Mouse (Mus musculus): ENCODE measurements around the gene Smarcd3.

Smarcd3 gene

DNA sequence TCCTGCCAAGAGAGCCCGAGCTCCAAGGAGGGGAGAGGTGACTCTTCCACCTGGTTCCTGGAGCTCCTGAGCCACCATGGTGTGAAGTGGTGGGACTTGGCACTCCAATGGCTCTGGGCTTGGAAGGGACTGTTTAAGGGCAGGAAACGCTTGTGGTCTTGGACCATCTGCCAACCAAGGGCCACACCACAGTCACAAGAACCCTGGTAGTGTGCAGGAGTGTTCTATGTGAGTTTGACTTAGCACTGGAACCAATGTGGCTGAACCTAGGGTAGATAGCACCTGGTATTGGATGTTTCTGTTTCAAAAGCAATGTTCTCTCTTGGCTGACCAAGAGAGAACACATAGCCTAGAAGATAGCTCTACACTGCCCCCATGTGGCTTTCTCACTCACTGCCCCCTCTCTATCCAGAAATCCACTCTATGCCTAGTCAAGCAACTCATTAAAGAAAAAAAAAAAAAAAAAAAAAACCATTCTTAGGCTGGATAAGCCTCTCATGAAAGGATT, 26.9 kb downstream of the Smarcd3 start:
- peak in 1 of 2 experiments; percentile 79 for DNase-seq (ENCODE audit: low spot score in 2 of 2)

DNA sequence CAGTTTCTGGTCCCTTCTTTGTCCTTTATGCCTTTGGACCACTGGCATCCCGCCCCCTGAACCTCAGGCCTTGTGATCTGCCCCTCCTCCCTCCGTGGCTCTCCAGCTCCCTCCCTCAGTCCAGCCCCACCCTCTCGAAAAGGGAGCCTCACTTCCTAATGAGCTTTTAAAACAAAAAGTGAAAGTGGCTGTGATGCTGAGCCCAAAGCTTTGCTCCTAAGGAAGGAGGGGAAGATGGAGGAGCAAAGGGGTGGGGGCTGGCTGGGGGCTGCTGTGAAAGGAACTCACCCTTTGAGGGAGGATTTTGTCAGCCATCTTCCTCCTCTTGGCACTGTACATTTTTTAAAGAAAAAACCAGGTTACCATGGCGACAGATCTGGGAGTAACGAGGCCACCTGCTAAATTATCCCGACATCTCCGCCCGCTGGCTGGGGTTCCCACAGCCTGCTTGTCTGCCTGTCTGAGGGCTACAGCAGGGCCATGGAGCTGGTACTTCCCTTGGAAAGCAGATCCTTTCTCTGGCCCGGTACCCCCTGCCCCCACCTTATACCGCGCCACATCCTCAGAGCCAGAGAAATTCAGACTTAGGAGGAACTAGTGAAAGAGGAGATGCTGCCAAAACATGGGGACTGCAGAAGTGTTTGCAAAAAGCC, 27.6 kb downstream of the Smarcd3 start:
- peak in 1 of 2 experiments; percentile 78 for DNase-seq (ENCODE audit: low spot score in 2 of 2)

DNA sequence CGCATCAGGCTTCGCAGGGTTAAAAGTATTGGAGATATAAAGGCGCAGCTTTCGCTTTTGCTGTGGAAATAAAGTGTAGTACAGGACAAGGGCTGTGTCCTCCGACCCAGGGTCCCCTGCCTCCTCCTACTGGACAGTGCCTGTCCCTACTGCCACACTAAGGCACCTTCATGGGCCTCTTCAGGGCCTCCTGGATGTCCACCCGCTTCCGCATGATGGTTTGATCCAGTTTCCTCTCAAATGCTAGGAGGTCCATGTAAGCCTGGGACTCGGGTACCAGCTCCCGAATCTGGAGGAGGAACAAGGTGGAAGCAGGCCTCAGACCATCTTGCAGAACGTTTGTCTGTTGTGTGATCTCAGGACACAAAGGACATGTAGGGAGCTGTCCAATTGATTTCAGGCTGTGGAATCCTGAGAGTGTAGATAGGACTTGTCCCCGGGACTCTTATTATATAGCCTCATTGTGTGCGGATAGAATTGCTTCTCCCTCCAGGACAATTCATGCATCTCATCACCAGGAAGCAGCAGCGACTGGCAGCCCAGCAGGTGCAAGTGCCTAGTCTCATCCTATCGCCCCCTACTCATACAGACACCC, 28.3 kb downstream of the Smarcd3 start:
- DNase-seq (ENCODE audit: low spot score in 2 of 2), result no peak

DNA sequence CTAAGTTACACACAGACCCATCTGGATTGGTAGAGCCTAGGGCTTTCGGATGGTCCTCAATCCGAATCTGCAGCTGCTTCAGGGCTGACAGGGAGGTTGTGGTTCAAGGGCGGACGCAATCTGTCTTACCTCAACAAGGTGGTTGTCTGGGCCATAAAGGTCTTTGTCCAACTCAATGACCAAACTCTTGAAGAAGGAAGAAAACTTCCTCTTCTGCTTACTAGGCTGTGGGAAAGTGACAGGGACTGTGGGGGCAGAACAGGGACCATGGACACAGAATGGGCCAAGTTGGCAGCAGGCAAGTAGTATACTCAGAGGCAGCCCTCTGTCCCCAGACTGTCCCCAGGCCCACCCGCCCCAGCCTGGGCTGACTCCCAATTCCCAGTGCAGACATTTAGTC, 28.9 kb downstream of the Smarcd3 start:
- no peak for DNase-seq (ENCODE audit: low spot score in 2 of 2)

DNA sequence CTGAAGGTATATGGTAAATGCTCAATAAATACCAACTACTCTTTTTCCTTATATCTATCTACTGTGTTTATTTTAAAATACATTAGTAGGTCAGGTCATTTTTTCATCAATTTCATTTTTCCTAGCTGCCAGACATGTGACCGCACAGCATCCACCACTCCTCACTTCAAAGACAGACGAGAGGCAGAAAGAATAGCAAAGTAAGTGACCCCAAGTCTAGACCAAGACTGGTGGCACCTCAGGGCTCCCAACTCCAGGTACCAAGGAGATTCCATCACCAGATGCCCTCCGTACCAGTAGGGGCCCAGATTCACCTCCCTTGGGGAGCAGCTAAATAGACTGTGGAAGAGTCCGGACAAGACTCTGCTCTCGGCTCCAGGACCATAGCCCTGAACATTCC, 29.9 kb downstream of the Smarcd3 start:
- DNase-seq (ENCODE audit: low spot score in 2 of 2), result no peak

- no peak for DNase-seq (ENCODE audit: low spot score in 2 of 2)
These were observed 30.3 kb downstream of the Smarcd3 start for GRCm38 (mm10) chr5:24593928-24594327.

- no peak for DNase-seq (ENCODE audit: low spot score in 2 of 2)
These were observed 31.0 kb downstream of the Smarcd3 start for GRCm38 (mm10) chr5:24593230-24593629.

GRCm38 (mm10) chr5:24592471-24593160, 31.6 kb downstream of the Smarcd3 start:
- DNase-seq (ENCODE audit: low spot score in 2 of 2), result no peak

GRCm38 (mm10) chr5:24591796-24592470, 32.3 kb downstream of the Smarcd3 start:
- DNase-seq (ENCODE audit: low spot score in 2 of 2), result no peak

DNA sequence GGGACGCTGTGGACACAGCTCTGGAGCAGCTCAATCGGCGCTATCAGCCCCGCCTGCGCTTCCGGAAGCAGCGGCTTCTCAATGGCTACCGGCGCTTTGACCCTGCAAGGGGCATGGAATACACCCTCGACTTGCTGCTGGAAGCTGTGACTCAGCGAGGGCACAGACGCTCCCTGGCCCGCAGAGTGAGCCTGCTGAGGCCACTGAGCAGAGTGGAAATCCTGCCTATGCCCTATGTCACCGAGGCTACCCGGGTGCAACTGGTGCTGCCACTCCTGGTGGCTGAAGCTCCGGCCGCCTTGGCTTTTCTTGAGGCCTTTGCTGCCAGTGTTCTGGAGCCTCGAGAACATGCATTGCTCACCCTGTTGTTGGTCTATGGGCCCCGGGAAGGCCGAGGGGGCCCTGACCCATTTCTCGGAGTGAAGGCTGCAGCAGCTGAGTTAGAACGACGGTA, 32.9 kb downstream of the Smarcd3 start:
- DNase-seq (ENCODE audit: low spot score in 2 of 2), result no peak

DNA sequence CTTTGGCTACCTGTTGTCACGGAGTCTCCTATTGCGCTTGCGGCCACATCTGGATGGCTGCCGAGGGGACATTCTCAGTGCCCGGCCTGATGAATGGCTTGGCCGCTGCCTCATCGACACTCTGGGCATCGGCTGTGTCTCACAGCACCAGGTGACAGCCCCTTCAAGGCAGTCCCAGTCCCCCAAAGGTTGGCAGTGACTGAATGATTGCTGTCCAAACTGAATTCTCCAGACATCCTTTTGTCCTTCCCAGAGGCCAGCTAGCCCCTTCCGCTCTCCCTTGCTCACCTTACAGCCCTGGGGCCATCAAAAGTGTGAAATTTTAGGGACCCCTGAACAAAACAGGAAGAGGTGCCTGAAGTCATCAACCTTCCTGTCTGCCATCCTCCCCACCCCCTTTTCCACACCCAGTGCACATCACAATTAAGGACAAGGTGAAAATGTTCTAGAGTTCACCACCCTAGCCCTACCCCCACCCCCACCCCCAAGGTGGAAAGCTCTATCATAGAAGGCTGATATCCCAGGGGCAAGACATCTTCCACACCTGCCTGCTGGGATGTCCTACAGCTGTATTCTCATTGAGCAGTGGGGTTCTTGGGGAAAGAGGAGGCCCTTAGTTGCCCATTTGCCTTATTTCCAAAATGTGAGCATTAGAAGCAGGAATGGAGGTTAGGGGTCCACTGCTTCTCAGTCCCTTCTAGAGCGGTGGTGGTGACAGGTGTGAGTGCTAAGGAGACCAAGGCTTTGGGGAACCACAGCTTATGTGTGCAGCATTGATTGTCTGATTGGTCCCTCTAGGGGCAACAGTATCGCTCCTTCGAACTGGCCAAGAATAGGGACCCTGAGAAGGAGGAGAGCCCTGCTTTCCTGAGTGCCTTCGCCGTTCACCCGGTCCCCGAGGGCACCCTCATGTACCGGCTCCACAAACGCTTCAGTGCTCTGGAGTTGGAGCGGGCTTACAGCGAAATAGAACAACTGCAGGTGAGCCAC, 34.4 kb downstream of the Smarcd3 start:
- DNase-seq (ENCODE audit: low spot score in 2 of 2), result no peak

DNA sequence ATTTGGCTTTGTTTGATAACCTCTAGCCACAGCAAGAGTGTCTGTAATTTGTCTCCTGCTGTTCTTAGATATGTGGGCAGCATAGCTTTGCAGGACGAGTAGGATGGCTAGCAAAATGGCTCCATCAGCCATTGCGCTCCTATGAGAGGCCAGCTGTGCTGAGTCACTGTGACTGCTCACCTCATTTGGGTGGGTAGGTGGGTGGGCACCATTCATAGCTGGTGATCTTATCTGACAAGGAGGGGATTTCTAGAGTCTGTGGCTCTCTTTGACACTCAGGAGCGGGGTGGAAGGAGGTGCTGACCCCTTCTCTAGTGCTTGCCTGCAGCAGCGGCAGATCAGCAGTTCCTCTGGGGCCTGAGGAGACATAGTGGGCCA, 37.0 kb downstream of the Smarcd3 start:
- DNase-seq (ENCODE audit: low spot score in 2 of 2), result no peak

- DNase-seq (ENCODE audit: low spot score in 2 of 2), result peak; percentile 65 to 76
These were observed 37.5 kb downstream of the Smarcd3 start, which contains the start of gene Chpf2 for GRCm38 (mm10) chr5:24586547-24587199. TSS of gene Chpf2 (plus strand) at chr5:24586741.

GRCm38 (mm10) chr5:24586106-24586505, 38.1 kb downstream of the Smarcd3 start:
- no peak for DNase-seq (ENCODE audit: low spot score in 2 of 2)

DNA sequence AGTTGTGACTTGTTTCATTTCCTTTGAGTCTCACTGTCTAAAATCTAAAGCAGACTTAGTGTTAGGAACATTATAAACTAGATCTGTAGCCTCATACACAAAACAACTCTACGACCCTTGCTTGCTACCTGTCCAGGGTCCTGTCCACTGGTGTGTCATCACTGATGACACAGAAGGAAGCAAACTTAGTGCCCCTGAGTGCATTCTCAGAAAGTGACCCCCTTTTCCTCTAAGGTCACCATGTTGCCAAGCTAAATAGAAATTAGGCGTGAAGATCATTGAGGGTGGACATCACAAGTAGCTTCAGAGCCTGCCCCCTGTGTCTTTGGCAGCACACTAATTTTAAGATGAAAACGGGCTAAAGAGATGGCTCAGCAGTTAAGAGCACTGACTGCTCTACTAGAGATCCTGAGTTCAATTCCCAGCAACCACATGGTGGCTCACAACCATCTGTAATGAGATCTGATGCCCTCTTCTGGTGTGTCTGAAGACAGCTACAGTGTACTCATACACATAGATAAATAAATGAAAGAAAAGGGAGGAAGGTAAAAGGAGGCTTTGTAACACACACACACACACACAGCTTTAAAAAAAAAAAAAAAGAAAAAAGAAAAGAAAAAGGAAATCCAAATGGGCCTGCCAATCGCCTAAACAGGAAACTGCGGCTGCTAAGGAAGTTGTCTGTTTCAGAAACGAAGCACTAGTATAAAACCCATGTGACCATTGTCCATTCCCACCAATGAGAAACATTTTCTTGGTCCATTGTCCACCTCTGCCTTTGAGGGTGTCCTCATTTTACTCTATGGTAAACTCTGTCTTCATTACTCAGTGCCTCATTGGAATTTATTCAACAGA, 45.9 kb downstream of the Smarcd3 start:
- DNase-seq (ENCODE audit: low spot score in 2 of 2), result no peak

DNA sequence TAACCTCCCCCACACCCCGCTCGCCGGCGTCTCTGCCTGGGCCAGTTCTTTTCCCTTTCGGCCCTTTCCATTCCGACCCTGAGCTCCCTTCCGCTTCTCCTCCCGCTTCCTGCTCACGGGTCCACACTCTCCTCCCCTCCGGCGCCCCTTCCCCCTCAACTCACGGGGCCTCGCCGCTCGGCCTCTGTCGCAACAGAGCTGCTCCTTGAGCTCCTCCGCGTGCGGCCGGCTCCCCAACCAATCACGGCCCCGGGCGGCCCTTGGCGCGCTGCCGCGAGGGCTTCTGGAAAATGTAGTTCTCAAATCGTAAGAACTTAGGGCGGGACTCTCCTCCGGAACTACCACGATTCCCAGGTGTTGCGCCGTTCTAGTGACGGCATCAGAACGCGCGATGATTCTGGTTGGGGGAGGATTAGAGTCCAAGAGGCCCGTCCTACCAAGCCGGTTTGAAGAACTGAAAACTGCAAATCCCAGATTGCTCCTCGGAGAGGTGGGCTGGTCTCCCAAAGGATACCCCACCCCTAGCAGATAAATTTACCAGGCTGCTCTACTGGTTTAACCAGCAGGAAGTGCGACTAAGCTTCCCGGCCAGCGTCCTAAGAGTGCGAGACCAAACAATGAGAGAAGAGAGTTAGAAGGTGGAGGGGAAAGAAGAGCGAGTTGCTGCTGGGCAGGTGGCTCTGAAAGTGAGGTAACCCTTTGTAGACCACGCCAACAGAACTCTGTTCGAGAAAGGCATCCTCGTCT, 46.9 kb downstream of the Smarcd3 start, which contains the start of gene Abcf2:
Gene Abcf2, minus strand, starts transcription at position 285 of the 747 bp plus-strand sequence.
- peak; percentile 100 for DNase-seq (ENCODE audit: low spot score in 2 of 2)

- no peak for DNase-seq (ENCODE audit: low spot score in 2 of 2)
These were observed 47.4 kb downstream of the Smarcd3 start for GRCm38 (mm10) chr5:24576801-24577182.

DNA sequence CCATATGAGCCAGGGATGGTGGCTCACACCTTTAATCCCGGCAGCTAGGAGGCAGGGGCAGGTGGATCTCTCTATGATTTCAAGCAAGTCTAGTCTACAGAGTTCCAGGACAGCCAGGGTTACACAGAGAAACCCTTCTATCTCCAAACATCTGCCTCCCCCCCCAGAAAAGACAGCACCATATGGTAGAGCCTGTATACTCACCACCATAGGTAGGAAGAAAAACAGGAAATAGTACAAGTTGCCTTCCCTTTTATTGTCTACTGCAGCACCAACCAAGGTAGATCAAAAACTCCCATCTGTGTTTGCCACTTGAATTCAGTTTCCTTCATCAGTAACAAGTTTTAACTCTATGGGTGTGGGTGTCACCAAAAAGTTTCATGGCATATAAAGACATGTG, 48.3 kb downstream of the Smarcd3 start:
- DNase-seq (ENCODE audit: low spot score in 2 of 2), result no peak

GRCm38 (mm10) chr5:24556709-24557108, 67.5 kb downstream of the Smarcd3 start, which contains the start of gene 4931409K22Rik:
TSS of gene 4931409K22Rik (minus strand) at chr5:24556809.
- no peak for DNase-seq (ENCODE audit: low spot score in 2 of 2)
